Mouse (Mus musculus) heart, embryonic 16.5 days (tissue): ENCODE data around the gene Mark2. TPM values are rescaled to one million over a fixed set of nuclear protein-coding genes. Genes with fewer than 3 reads are reported as not detected.

Experiments
- ATAC-seq: fragments of 200-750 bp; cut with Nextera tagmentation; replicated peaks from 2 replicates; pipeline ENCODE4 v1.8.0; 2017; ENCODE audit warnings: moderate number of reproducible peaks; ENCODE audit not compliant: insufficient read depth, low FRiP score; ENCODE audit errors: extremely low read depth
- H3K27ac ChIP-seq: fragments of 300-500 bp; sonication (generic); 2 replicates; pipeline ENCODE4 v1.5.1; 2014; ENCODE audit warnings: mild to moderate bottlenecking, low read length, control low read depth, moderate library complexity
- H3K27me3 ChIP-seq: fragments of 300-500 bp; sonication (generic); 2 replicates; pipeline ENCODE4 v1.6.1; 2014; ENCODE audit warnings: low read length, mixed read lengths; ENCODE audit not compliant: control insufficient read depth, insufficient read depth
- H3K36me3 ChIP-seq: fragments of 300-500 bp; sonication (generic); 2 replicates; pipeline ENCODE4 v1.6.1; 2014; ENCODE audit not compliant: control insufficient read depth, insufficient read depth
- H3K4me1 ChIP-seq: fragments of 300-500 bp; sonication (generic); 2 replicates; pipeline ENCODE4 v1.6.1; 2014; ENCODE audit warnings: low read length, mixed read lengths; ENCODE audit not compliant: control insufficient read depth, insufficient read depth
- H3K4me2 ChIP-seq: fragments of 300-500 bp; sonication (generic); 2 replicates; pipeline ENCODE4 v1.6.1; 2014; ENCODE audit warnings: low read depth, mild to moderate bottlenecking, control low read depth, low read length
- H3K4me3 ChIP-seq: fragments of 300-500 bp; sonication (generic); 2 replicates; pipeline ENCODE4 v1.5.1; 2014; ENCODE audit warnings: mild to moderate bottlenecking, control low read depth, low read length
- H3K9ac ChIP-seq: fragments of 300-500 bp; sonication (generic); 2 replicates; pipeline ENCODE4 v1.6.1; 2014; ENCODE audit warnings: low read length, control low read depth
- H3K9me3 ChIP-seq: fragments of 300-500 bp; sonication (generic); replicated peaks from 2 replicates; pipeline ENCODE4 v1.6.1; 2016; ENCODE audit warnings: low read length; ENCODE audit not compliant: control insufficient read depth
- WGBS: fragments of 180-500 bp; shearing (Covaris S2); extraction: QIAGEN DNeasy Blood & Tissue Kit; methylation state at CpG from one replicate; pipeline ENCODE4 v1.1.7; 2014; 5-methylcytosine and 5-hydroxymethylcytosine counted together
- polyA plus RNA-seq: library from polyadenylated mRNA; unstranded; fragments of >200 nt; fragmentation: Nextera tagmentation; extraction: Ambion mirVana; gene quantifications from 2 replicates; pipeline ENCODE4 v1.2.1, GENCODE M21; 2015

Gene Mark2
- polyA plus RNA-seq, 1 experiment from 2014 or later, result 32.4 TPM

GRCm38 (mm10) chr19:7339026-7339425, 2.6 kb downstream of the Mark2 start:
- no peaks in the 10 kb centered on the region for H3K27me3 ChIP-seq
- no peak for ATAC-seq
- H3K36me3 ChIP-seq, result no peaks in the 10 kb centered on the region
- H3K9ac ChIP-seq, result peak overlapping the region; percentile 97
- H3K9me3 ChIP-seq, result no peaks in the 10 kb centered on the region
- peaks cover 51% of the 10 kb centered on the region for H3K4me1 ChIP-seq
- WGBS, result 26% methylated on average over 5 of the region's 5 CpGs
- H3K4me2 ChIP-seq, result peak overlapping the region; percentile 97
- H3K4me3 ChIP-seq, result peak overlapping the region; percentile 97
- peak overlapping the region; percentile 25; the same call in 1 of the 2 replicates for H3K27ac ChIP-seq

GRCm38 (mm10) chr19:7337781-7338342, 3.8 kb downstream of the Mark2 start:
- peaks cover 51% of the 10 kb centered on the region for H3K4me1 ChIP-seq

GRCm38 (mm10) chr19:7335656-7336055, 6.0 kb downstream of the Mark2 start:
- no peak for ATAC-seq
- WGBS, result 72% methylated on average over 4 of the region's 4 CpGs
- Histone ChIP-seq H3K27me3 (no peaks in the 10 kb centered on the region), H3K4me3 (no peak overlapping the region), H3K27ac (no peak overlapping the region), H3K4me1 (peaks cover 47% of the 10 kb centered on the region), H3K9ac (no peak overlapping the region), H3K9me3 (no peaks in the 10 kb centered on the region), H3K36me3 (0 out of 2 replicates have a peak, but pooled peaks cover 1% of the 10 kb centered on the region), H3K4me2 (no peak overlapping the region)

More at GRCm38 (mm10) chr19:7337781-7338342, 3.8 kb downstream of the Mark2 start:
- 51% methylated on average over 2 of the region's 2 CpGs for WGBS
- no peak overlapping the region for H3K4me2 ChIP-seq
- H3K9ac ChIP-seq, result 0 out of 2 replicates have a peak overlapping the region, but pooled peaks have one; percentile 13
- H3K27ac ChIP-seq, result no peak overlapping the region
- no peaks in the 10 kb centered on the region for H3K27me3 ChIP-seq
- H3K9me3 ChIP-seq, result no peaks in the 10 kb centered on the region
- no peak overlapping the region for H3K4me3 ChIP-seq
- no peaks in the 10 kb centered on the region for H3K36me3 ChIP-seq
- ATAC-seq, result no peak

GRCm38 (mm10) chr19:7334049-7334448, 7.6 kb downstream of the Mark2 start:
- 70% methylated on average over 2 of the region's 2 CpGs for WGBS
- H3K27me3 ChIP-seq, result no peaks in the 10 kb centered on the region
- ATAC-seq, result no peak
- H3K4me2 ChIP-seq, result no peak overlapping the region
- H3K4me1 ChIP-seq, result peaks cover 33% of the 10 kb centered on the region
- peaks cover 4% of the 10 kb centered on the region; the same call in 1 of the 2 replicates for H3K36me3 ChIP-seq
- H3K27ac ChIP-seq, result no peak overlapping the region
- H3K9me3 ChIP-seq, result no peaks in the 10 kb centered on the region
- no peak overlapping the region for H3K9ac ChIP-seq
- H3K4me3 ChIP-seq, result no peak overlapping the region

- 86% methylated on average over 3 of the region's 3 CpGs for WGBS
- H3K27ac ChIP-seq, result no peak overlapping the region
- H3K27me3 ChIP-seq, result no peaks in the 10 kb centered on the region
- ATAC-seq, result no peak
- H3K4me3 ChIP-seq, result no peak overlapping the region
- H3K9me3 ChIP-seq, result no peaks in the 10 kb centered on the region
- no peaks in the 10 kb centered on the region for H3K36me3 ChIP-seq
- H3K9ac ChIP-seq, result no peak overlapping the region
- H3K4me2 ChIP-seq, result no peak overlapping the region
- no peaks in the 10 kb centered on the region for H3K4me1 ChIP-seq
These were observed 20.3 kb downstream of the Mark2 start for GRCm38 (mm10) chr19:7321391-7321790.

- no peak for ATAC-seq
- H3K4me3 ChIP-seq, result no peak overlapping the region
- no peaks in the 10 kb centered on the region for H3K9me3 ChIP-seq
- WGBS, result 54% methylated on average over 2 of the region's 2 CpGs
- peaks cover 2% of the 10 kb centered on the region; the same call in 1 of the 2 replicates for H3K4me1 ChIP-seq
- H3K36me3 ChIP-seq, result no peaks in the 10 kb centered on the region
- H3K27ac ChIP-seq, result no peak overlapping the region
- H3K9ac ChIP-seq, result no peak overlapping the region
- no peaks in the 10 kb centered on the region for H3K27me3 ChIP-seq
- H3K4me2 ChIP-seq, result no peak overlapping the region
These were observed 21.5 kb downstream of the Mark2 start for GRCm38 (mm10) chr19:7320181-7320580.

GRCm38 (mm10) chr19:7317716-7318115, 23.9 kb downstream of the Mark2 start:
- H3K27ac ChIP-seq, result no peak overlapping the region
- no peak overlapping the region for H3K4me3 ChIP-seq
- H3K36me3 ChIP-seq, result no peaks in the 10 kb centered on the region
- WGBS, result 80% methylated on average over 4 of the region's 4 CpGs
- H3K4me2 ChIP-seq, result no peak overlapping the region
- ATAC-seq, result no peak
- no peaks in the 10 kb centered on the region for H3K9me3 ChIP-seq
- H3K27me3 ChIP-seq, result no peaks in the 10 kb centered on the region
- H3K4me1 ChIP-seq, result peaks cover 7% of the 10 kb centered on the region; the same call in 1 of the 2 replicates
- no peak overlapping the region for H3K9ac ChIP-seq

GRCm38 (mm10) chr19:7316822-7317221, 24.8 kb downstream of the Mark2 start:
- Histone ChIP-seq H3K36me3 (no peaks in the 10 kb centered on the region), H3K9ac (no peak overlapping the region), H3K27me3 (no peaks in the 10 kb centered on the region), H3K4me1 (peaks cover 14% of the 10 kb centered on the region), H3K4me3 (no peak overlapping the region), H3K27ac (no peak overlapping the region), H3K4me2 (no peak overlapping the region), H3K9me3 (no peaks in the 10 kb centered on the region)
- no peak for ATAC-seq
- 81% methylated on average over 4 of the region's 4 CpGs for WGBS

- Histone ChIP-seq H3K27me3 (no peaks in the 10 kb centered on the region), H3K36me3 (no peaks in the 10 kb centered on the region), H3K9ac (no peak overlapping the region), H3K27ac (no peak overlapping the region), H3K4me2 (no peak overlapping the region), H3K4me3 (no peak overlapping the region), H3K4me1 (peaks cover 26% of the 10 kb centered on the region), H3K9me3 (no peaks in the 10 kb centered on the region)
- WGBS, result 83% methylated on average over 4 of the region's 4 CpGs
- no peak for ATAC-seq
These were observed 26.1 kb downstream of the Mark2 start for GRCm38 (mm10) chr19:7315587-7315984.
